Mouse (Mus musculus) liver, embryonic 16.5 days (tissue): ENCODE measurements around the gene Foxo6. TPM values are rescaled to one million over a fixed set of nuclear protein-coding genes. Genes with fewer than 3 reads are reported as not detected.

Experiments
- ATAC-seq: fragments of 200-750 bp; cut with Nextera tagmentation; 2 replicates; pipeline ENCODE4 v1.8.0; 2017; ENCODE audit warnings: low read depth, mild to moderate bottlenecking, moderate number of reproducible peaks, moderate library complexity
- H3K27ac ChIP-seq: fragments of 300-500 bp; sonication (generic); 2 replicates; pipeline ENCODE4 v1.5.1; 2014; ENCODE audit warnings: mild to moderate bottlenecking, low read length
- H3K27me3 ChIP-seq: fragments of 300-500 bp; sonication (generic); 2 replicates; pipeline ENCODE4 v1.6.1; 2014; ENCODE audit warnings: low read depth, low read length, mixed read lengths; ENCODE audit not compliant: control insufficient read depth, insufficient read depth
- H3K36me3 ChIP-seq: fragments of 300-500 bp; sonication (generic); 2 replicates; pipeline ENCODE4 v1.6.1; 2014; ENCODE audit warnings: mild to moderate bottlenecking; ENCODE audit not compliant: control insufficient read depth, insufficient read depth
- H3K4me1 ChIP-seq: fragments of 300-500 bp; sonication (generic); 2 replicates; pipeline ENCODE4 v1.6.1; 2014; ENCODE audit warnings: low read depth, low read length, mixed read lengths; ENCODE audit not compliant: control insufficient read depth
- H3K4me2 ChIP-seq: fragments of 300-500 bp; sonication (generic); 2 replicates; pipeline ENCODE4 v1.6.1; 2014; ENCODE audit warnings: low read depth, low read length, mixed read lengths
- H3K4me3 ChIP-seq: fragments of 300-500 bp; sonication (generic); 2 replicates; pipeline ENCODE4 v1.5.1; 2014; ENCODE audit warnings: low read depth, mild to moderate bottlenecking, low read length
- H3K9ac ChIP-seq: fragments of 300-500 bp; sonication (generic); 2 replicates; pipeline ENCODE4 v1.6.1; 2014; ENCODE audit warnings: low read depth, low read length
- H3K9me3 ChIP-seq: fragments of 300-500 bp; sonication (generic); replicated peaks from 2 replicates; pipeline ENCODE4 v1.6.1; 2016; ENCODE audit warnings: low read length; ENCODE audit not compliant: control insufficient read depth
- WGBS: fragments of 180-500 bp; shearing (Covaris S2); extraction: QIAGEN DNeasy Blood & Tissue Kit; methylation state at CpG from one replicate; pipeline ENCODE4 v1.1.7; 2014; ENCODE audit not compliant: insufficient replicate concordance; 5-methylcytosine and 5-hydroxymethylcytosine counted together
- polyA plus RNA-seq: library from polyadenylated mRNA; unstranded; fragments of >200 nt; fragmentation: Nextera tagmentation; extraction: Ambion mirVana; gene quantifications from 2 replicates; pipeline ENCODE4 v1.2.1, GENCODE M21; 2015

Gene Foxo6
- polyA plus RNA-seq, 1 experiment from 2014 or later = not detected

- H3K27ac ChIP-seq = no peak overlapping the region
- no peak overlapping the region for H3K9ac ChIP-seq
- H3K4me3 ChIP-seq = no peak overlapping the region
- no peaks in the 10 kb centered on the region for H3K9me3 ChIP-seq
- no peaks in the 10 kb centered on the region for H3K36me3 ChIP-seq
- H3K4me2 ChIP-seq = no peak overlapping the region
- 71% methylated on average over 6 of the region's 6 CpGs for WGBS
- no peaks in the 10 kb centered on the region; the same call in 1 of the 2 replicates for H3K27me3 ChIP-seq
- H3K4me1 ChIP-seq = no peaks in the 10 kb centered on the region
- no peak for ATAC-seq
Observed at GRCm38 (mm10) chr4:120246086-120246485, 41.1 kb downstream of the Foxo6 start.

- no peak overlapping the region for H3K27ac ChIP-seq
- H3K36me3 ChIP-seq = no peaks in the 10 kb centered on the region
- no peak overlapping the region for H3K4me3 ChIP-seq
- no peaks in the 10 kb centered on the region; the same call in 1 of the 2 replicates for H3K27me3 ChIP-seq
- WGBS = 4% methylated on average over 10 of the region's 10 CpGs
- H3K4me2 ChIP-seq = no peak overlapping the region
- ATAC-seq = no peak
- H3K9me3 ChIP-seq = no peaks in the 10 kb centered on the region
- no peak overlapping the region for H3K9ac ChIP-seq
- no peaks in the 10 kb centered on the region for H3K4me1 ChIP-seq
Observed at GRCm38 (mm10) chr4:120242783-120243262, 44.3 kb downstream of the Foxo6 start.

- no peak overlapping the region for H3K9ac ChIP-seq
- 53% methylated on average over 3 of the region's 3 CpGs for WGBS
- H3K9me3 ChIP-seq = no peaks in the 10 kb centered on the region
Observed at GRCm38 (mm10) chr4:120241106-120241505, 46.0 kb downstream of the Foxo6 start.

GRCm38 (mm10) chr4:120239419-120239818, 47.7 kb downstream of the Foxo6 start:
- no peak for ATAC-seq
- Histone ChIP-seq H3K4me3 (no peak overlapping the region), H3K9ac (no peak overlapping the region), H3K27ac (no peak overlapping the region), H3K4me2 (no peak overlapping the region), H3K9me3 (no peaks in the 10 kb centered on the region), H3K4me1 (no peaks in the 10 kb centered on the region), H3K36me3 (no peaks in the 10 kb centered on the region), H3K27me3 (no peaks in the 10 kb centered on the region; the same call in none of the 2 replicates)
- WGBS = 38% methylated on average over 3 of the region's 3 CpGs

More at GRCm38 (mm10) chr4:120241106-120241505, 46.0 kb downstream of the Foxo6 start:
- H3K4me1 ChIP-seq = no peaks in the 10 kb centered on the region
- H3K27me3 ChIP-seq = no peaks in the 10 kb centered on the region; the same call in none of the 2 replicates
- H3K4me2 ChIP-seq = no peak overlapping the region
- H3K36me3 ChIP-seq = no peaks in the 10 kb centered on the region
- no peak overlapping the region for H3K27ac ChIP-seq
- no peak for ATAC-seq
- no peak overlapping the region for H3K4me3 ChIP-seq

GRCm38 (mm10) chr4:120233243-120233642, 53.9 kb downstream of the Foxo6 start:
- H3K4me3 ChIP-seq = no peak overlapping the region
- H3K9ac ChIP-seq = no peak overlapping the region
- no peaks in the 10 kb centered on the region for H3K4me1 ChIP-seq
- WGBS = 21% methylated on average over 2 of the region's 2 CpGs
- no peak overlapping the region for H3K4me2 ChIP-seq
- no peak overlapping the region for H3K27ac ChIP-seq
- H3K27me3 ChIP-seq = no peaks in the 10 kb centered on the region; the same call in 1 of the 2 replicates
- H3K9me3 ChIP-seq = no peaks in the 10 kb centered on the region
- no peak for ATAC-seq
- no peaks in the 10 kb centered on the region for H3K36me3 ChIP-seq

- no peaks in the 10 kb centered on the region; the same call in 1 of the 2 replicates for H3K27me3 ChIP-seq
- no peak overlapping the region for H3K4me3 ChIP-seq
- H3K9ac ChIP-seq = no peak overlapping the region
- 51% methylated on average over 2 of the region's 2 CpGs for WGBS
- H3K4me1 ChIP-seq = no peaks in the 10 kb centered on the region
- H3K9me3 ChIP-seq = no peaks in the 10 kb centered on the region
- no peak overlapping the region for H3K4me2 ChIP-seq
- ATAC-seq = no peak
- H3K27ac ChIP-seq = no peak overlapping the region
- no peaks in the 10 kb centered on the region for H3K36me3 ChIP-seq
Observed at GRCm38 (mm10) chr4:120232541-120232940, 54.6 kb downstream of the Foxo6 start.

- no peak for ATAC-seq
Observed at GRCm38 (mm10) chr4:120231982-120232381, 55.2 kb downstream of the Foxo6 start.

GRCm38 (mm10) chr4:120230256-120230649, 56.9 kb downstream of the Foxo6 start:
- H3K4me1 ChIP-seq = no peaks in the 10 kb centered on the region
- 13% methylated on average over 6 of the region's 6 CpGs for WGBS
- no peak overlapping the region for H3K9ac ChIP-seq
- H3K27me3 ChIP-seq = no peaks in the 10 kb centered on the region
- no peaks in the 10 kb centered on the region for H3K36me3 ChIP-seq
- H3K4me3 ChIP-seq = no peak overlapping the region
- no peak for ATAC-seq
- no peak overlapping the region for H3K27ac ChIP-seq
- no peaks in the 10 kb centered on the region for H3K9me3 ChIP-seq
- H3K4me2 ChIP-seq = no peak overlapping the region

More at GRCm38 (mm10) chr4:120231982-120232381, 55.2 kb downstream of the Foxo6 start:
- Histone ChIP-seq H3K9ac (no peak overlapping the region), H3K27ac (no peak overlapping the region), H3K36me3 (no peaks in the 10 kb centered on the region), H3K9me3 (no peaks in the 10 kb centered on the region), H3K4me1 (no peaks in the 10 kb centered on the region), H3K27me3 (no peaks in the 10 kb centered on the region; the same call in 1 of the 2 replicates), H3K4me2 (no peak overlapping the region), H3K4me3 (no peak overlapping the region)
- 33% methylated on average over 4 of the region's 4 CpGs for WGBS

GRCm38 (mm10) chr4:120229505-120230255, 57.5 kb downstream of the Foxo6 start:
- Histone ChIP-seq H3K4me2 (no peak overlapping the region), H3K9ac (no peak overlapping the region), H3K4me1 (no peaks in the 10 kb centered on the region), H3K4me3 (no peak overlapping the region), H3K36me3 (no peaks in the 10 kb centered on the region), H3K27me3 (no peaks in the 10 kb centered on the region), H3K9me3 (no peaks in the 10 kb centered on the region), H3K27ac (no peak overlapping the region)
- ATAC-seq = no peak
- 43% methylated on average over 13 of the region's 13 CpGs for WGBS
